Mouse (Mus musculus) left cerebral cortex, postnatal 36 days (tissue): ENCODE results near the gene Usp33. TPM values are rescaled to one million over a fixed set of nuclear protein-coding genes. Genes with fewer than 3 reads are reported as not detected.

Experiments used
- total RNA-seq, 2 experiments: library from RNA; stranded (reverse); gene quantifications; 2 replicates each; pipeline ENCODE4 v1.2.3; 2021

The Usp33 gene
- total RNA-seq, 2 experiments from 2014 or later: 126 to 148 TPM

Other genes starting within 250 kb of the Usp33 start
- 1 to 10 TPM; 3.8 to 7.9 TPM for gene Gipc2, start 180.2 kb upstream of the Usp33 start, total RNA-seq
- gene Dnajb4, start 136.2 kb upstream of the Usp33 start, total RNA-seq: 10 to 100 TPM; 62.8 to 72.6 TPM
- 100 to 1,000 TPM in 1 of 2 experiments, 10 to 100 TPM in 1; 88.4 to 149 TPM for gene Fubp1, start 136.1 kb upstream of the Usp33 start, total RNA-seq
- gene Nexn, start 80.1 kb upstream of the Usp33 start, total RNA-seq: 1 to 10 TPM; 3.0 to 4.0 TPM
- 10 to 100 TPM; 74.2 to 79.3 TPM for gene Miga1, start 6.1 kb upstream of the Usp33 start, total RNA-seq
- 10 to 100 TPM; 40.9 to 41.6 TPM for gene Zzz3, start 49.0 kb downstream of the Usp33 start, total RNA-seq